Mouse (Mus musculus) T-cell, adult 2 months (primary cell): Measurements from ENCODE around the gene Ttc39b.

Experiments
- DNase-seq: peaks from one replicate; pipeline ENCODE4 v3.0.0; 2022; ENCODE audit warnings: low spot score

Ttc39b gene

GRCm38 (mm10) chr4:83228664-83229283 is 95.3 kb downstream of the Ttc39b start:
- no peak for DNase-seq

GRCm38 (mm10) chr4:83228073-83228472 is 96.0 kb downstream of the Ttc39b start:
- no peak for DNase-seq

GRCm38 (mm10) chr4:83225633-83226360 is 98.3 kb downstream of the Ttc39b start:
- DNase-seq, result no peak

- DNase-seq, result no peak
Measured at GRCm38 (mm10) chr4:83224242-83224641, 99.8 kb downstream of the Ttc39b start.

- no peak for DNase-seq
Measured at GRCm38 (mm10) chr4:83223197-83223596, 100.9 kb downstream of the Ttc39b start.

GRCm38 (mm10) chr4:83220761-83221557 is 103.1 kb downstream of the Ttc39b start:
- no peak for DNase-seq

GRCm38 (mm10) chr4:83219253-83219652 is 104.8 kb downstream of the Ttc39b start:
- no peak for DNase-seq

GRCm38 (mm10) chr4:83217128-83217527 is 106.9 kb downstream of the Ttc39b start:
- DNase-seq, result no peak

GRCm38 (mm10) chr4:83216381-83216780 is 107.7 kb downstream of the Ttc39b start:
- no peak for DNase-seq

- DNase-seq, result no peak
Measured at GRCm38 (mm10) chr4:83215776-83216175, 108.3 kb downstream of the Ttc39b start.

- DNase-seq, result no peak
Measured at GRCm38 (mm10) chr4:83214822-83215558, 109.1 kb downstream of the Ttc39b start.

GRCm38 (mm10) chr4:83213752-83214151 is 110.3 kb downstream of the Ttc39b start:
- DNase-seq, result no peak

GRCm38 (mm10) chr4:83211709-83212108 is 112.3 kb downstream of the Ttc39b start:
- DNase-seq, result no peak

GRCm38 (mm10) chr4:83210437-83210836 is 113.6 kb downstream of the Ttc39b start:
- DNase-seq, result no peak

GRCm38 (mm10) chr4:83206803-83207586 is 117.1 kb downstream of the Ttc39b start:
- no peak for DNase-seq

- DNase-seq, result no peak
Measured at GRCm38 (mm10) chr4:83206416-83206802, 117.6 kb downstream of the Ttc39b start.

- no peak for DNase-seq
Measured at GRCm38 (mm10) chr4:83199391-83199790, 124.7 kb downstream of the Ttc39b start.

GRCm38 (mm10) chr4:83198123-83198522 is 125.9 kb downstream of the Ttc39b start:
- no peak for DNase-seq

GRCm38 (mm10) chr4:83189736-83190135 is 134.3 kb downstream of the Ttc39b start:
- DNase-seq, result no peak

- no peak for DNase-seq
Measured at GRCm38 (mm10) chr4:83187324-83187723, 136.7 kb downstream of the Ttc39b start.

- DNase-seq, result no peak
Measured at GRCm38 (mm10) chr4:83186448-83186847, 137.6 kb downstream of the Ttc39b start.
